Mouse (Mus musculus) limb, embryonic 14.5 days (tissue): ENCODE measurements around the gene Tex101. TPM values are rescaled to one million over a fixed set of nuclear protein-coding genes. Genes with fewer than 3 reads are reported as not detected.
"Not testable (repeated sequence)": the region's sequence is repeated elsewhere in the genome, so short reads cannot be mapped to it uniquely, and the experiment has no call there.

Experiments
- ATAC-seq: fragments of 200-750 bp; cut with Nextera tagmentation; 2 replicates; pipeline ENCODE4 v1.8.0; 2017; ENCODE audit warnings: low read depth, moderate number of reproducible peaks, moderate TSS enrichment; ENCODE audit not compliant: low FRiP score
- DNase-seq: peaks from one replicate; pipeline ENCODE4 v3.0.0-alpha.2; 2015; ENCODE audit warnings: low spot score
- H3K27ac ChIP-seq: fragments of 300-500 bp; sonication (generic); replicated peaks from 2 replicates; pipeline ENCODE4 v1.5.1; 2014; ENCODE audit warnings: low read depth, mild to moderate bottlenecking, low read length, moderate library complexity, mixed read lengths
- H3K27me3 ChIP-seq: fragments of 300-500 bp; sonication (generic); 2 replicates; pipeline ENCODE4 v1.6.1; 2014; ENCODE audit warnings: low read length, mixed read lengths; ENCODE audit not compliant: control insufficient read depth, insufficient read depth
- H3K36me3 ChIP-seq: fragments of 300-500 bp; sonication (generic); 2 replicates; pipeline ENCODE4 v1.6.1; 2014; ENCODE audit warnings: mild to moderate bottlenecking, low read length, moderate library complexity, mixed read lengths; ENCODE audit not compliant: control insufficient read depth, insufficient read depth
- H3K4me1 ChIP-seq: fragments of 300-500 bp; sonication (generic); 2 replicates; pipeline ENCODE4 v1.6.1; 2014; ENCODE audit warnings: antibody characterized with exemption, low read length, mixed read lengths; ENCODE audit not compliant: control insufficient read depth, insufficient read depth
- H3K4me2 ChIP-seq: fragments of 300-500 bp; sonication (generic); replicated peaks from 2 replicates; pipeline ENCODE4 v1.6.1; 2014; ENCODE audit warnings: low read depth, mild to moderate bottlenecking, low read length, moderate library complexity; ENCODE audit not compliant: severe bottlenecking
- H3K4me3 ChIP-seq: fragments of 300-500 bp; sonication (generic); replicated peaks from 2 replicates; pipeline ENCODE4 v1.5.1; 2014; ENCODE audit warnings: low read length
- H3K9ac ChIP-seq: fragments of 300-500 bp; sonication (generic); 2 replicates; pipeline ENCODE4 v1.6.1; 2014; ENCODE audit warnings: mild to moderate bottlenecking, low read depth, low read length, moderate library complexity; ENCODE audit not compliant: severe bottlenecking
- H3K9me3 ChIP-seq: fragments of 300-500 bp; sonication (generic); 2 replicates; pipeline ENCODE4 v1.6.1; 2016; ENCODE audit warnings: low read length; ENCODE audit not compliant: control insufficient read depth
- POLR2A ChIP-seq: fragments of 200-500 bp; IDR thresholded peaks from 2 replicates; pipeline ENCODE4 v1.8.0; 2012; ENCODE audit warnings: inconsistent platforms, mild to moderate bottlenecking, moderate library complexity, borderline replicate concordance; ENCODE audit not compliant: insufficient read depth, insufficient read length; ENCODE audit errors: extremely low read depth
- WGBS: fragments of 180-500 bp; shearing (Covaris S2); extraction: QIAGEN DNeasy Blood & Tissue Kit; methylation state at CpG from one replicate; pipeline ENCODE4 v1.1.7; 2014; 5-methylcytosine and 5-hydroxymethylcytosine counted together
- polyA plus RNA-seq, 2 experiments: library from polyadenylated mRNA; depleted of rRNA in 1 of 2; stranded (reverse) in 1 of 2; unstranded in 1 of 2; fragments of >200 nt; fragmentation: Nextera tagmentation in 1 of 2; extraction: Ambion mirVana in 1 of 2; gene quantifications; 2 replicates each; pipeline versions ENCODE4 v1.2.1 to v1.2.3; 2012 to 2014

Gene Tex101
- polyA plus RNA-seq, 2 experiments = not detected

- Histone ChIP-seq H3K4me3 (no peak overlapping the region), H3K4me2 (no peak overlapping the region), H3K27ac (no peak overlapping the region), H3K27me3 (no peaks in the 10 kb centered on the region), H3K4me1 (no peaks in the 10 kb centered on the region), H3K9ac (no peak overlapping the region), H3K9me3 (peaks cover 5% of the 10 kb centered on the region; the same call in 1 of the 2 replicates), H3K36me3 (no peaks in the 10 kb centered on the region)
- 54% methylated on average over 13 of the region's 13 CpGs for WGBS
- ATAC-seq (no peak), DNase-seq (no peak)
- no peak for TF ChIP-seq POLR2A
Observed at GRCm38 (mm10) chr7:24619671-24620397, 56.6 kb downstream of the Tex101 start.

GRCm38 (mm10) chr7:24618374-24618773 lies 58.1 kb downstream of the Tex101 start:
- not testable (repeated sequence) for H3K9ac ChIP-seq, H3K27me3 ChIP-seq, H3K4me3 ChIP-seq, H3K4me1 ChIP-seq, H3K36me3 ChIP-seq, H3K9me3 ChIP-seq, H3K27ac ChIP-seq, DNase-seq, H3K4me2 ChIP-seq, ATAC-seq
- 87% methylated on average over 8 of the region's 8 CpGs for WGBS

Other genes starting within 250 kb of the Tex101 start
- 0.06 TPM in 1 of 2 replicates, not detected in the other for gene Irgc1, start 224.4 kb downstream of the Tex101 start, polyA plus RNA-seq (2012; rRNA removed)
- gene Irgc1, start 224.4 kb downstream of the Tex101 start, polyA plus RNA-seq (2014; fragmentation: Nextera tagmentation; extraction: Ambion mirVana) = not detected in 2 replicates
- gene Plaur, start 214.2 kb downstream of the Tex101 start, polyA plus RNA-seq (2012; rRNA removed) = 8.3 and 8.4 TPM in 2 replicates
- 3.9 and 7.5 TPM in 2 replicates for gene Plaur, start 214.2 kb downstream of the Tex101 start, polyA plus RNA-seq (2014; fragmentation: Nextera tagmentation; extraction: Ambion mirVana)
- gene Cadm4, start 194.7 kb downstream of the Tex101 start, polyA plus RNA-seq (2012; rRNA removed) = 19.5 and 21.1 TPM in 2 replicates
- 1.7 and 2.1 TPM in 2 replicates for gene Cadm4, start 194.7 kb downstream of the Tex101 start, polyA plus RNA-seq (2014; fragmentation: Nextera tagmentation; extraction: Ambion mirVana)
- gene Zfp428, start 169.7 kb downstream of the Tex101 start, polyA plus RNA-seq (2012; rRNA removed) = 67.8 and 77.5 TPM in 2 replicates
- gene Zfp428, start 169.7 kb downstream of the Tex101 start, polyA plus RNA-seq (2014; fragmentation: Nextera tagmentation; extraction: Ambion mirVana) = 29.6 and 33.3 TPM in 2 replicates
- gene AC161166.1, start 164.2 kb downstream of the Tex101 start, polyA plus RNA-seq (2012; rRNA removed) = not detected in 2 replicates
- gene AC161166.1, start 164.2 kb downstream of the Tex101 start, polyA plus RNA-seq (2014; fragmentation: Nextera tagmentation; extraction: Ambion mirVana) = 0.19 TPM in 1 of 2 replicates, not detected in the other
- gene Irgq, start 146.0 kb downstream of the Tex101 start, polyA plus RNA-seq (2012; rRNA removed) = 16.3 and 21.9 TPM in 2 replicates
- 10.7 TPM in 2 replicates for gene Irgq, start 146.0 kb downstream of the Tex101 start, polyA plus RNA-seq (2014; fragmentation: Nextera tagmentation; extraction: Ambion mirVana)
- 0.35 and 0.51 TPM in 2 replicates for gene Pinlyp, start 130.6 kb downstream of the Tex101 start, polyA plus RNA-seq (2012; rRNA removed)
- gene Pinlyp, start 130.6 kb downstream of the Tex101 start, polyA plus RNA-seq (2014; fragmentation: Nextera tagmentation; extraction: Ambion mirVana) = 1.7 and 2.0 TPM in 2 replicates
- 133 and 155 TPM in 2 replicates for gene Xrcc1, start 130.4 kb downstream of the Tex101 start, polyA plus RNA-seq (2012; rRNA removed)
- gene Xrcc1, start 130.4 kb downstream of the Tex101 start, polyA plus RNA-seq (2014; fragmentation: Nextera tagmentation; extraction: Ambion mirVana) = 103 and 106 TPM in 2 replicates
- gene Ethe1, start 89.1 kb downstream of the Tex101 start, polyA plus RNA-seq (2012; rRNA removed) = 19.9 and 21.9 TPM in 2 replicates
- gene Ethe1, start 89.1 kb downstream of the Tex101 start, polyA plus RNA-seq (2014; fragmentation: Nextera tagmentation; extraction: Ambion mirVana) = 30.7 and 31.5 TPM in 2 replicates
- 4.5 and 7.6 TPM in 2 replicates for gene Zfp575, start 89.0 kb downstream of the Tex101 start, polyA plus RNA-seq (2012; rRNA removed)
- gene Zfp575, start 89.0 kb downstream of the Tex101 start, polyA plus RNA-seq (2014; fragmentation: Nextera tagmentation; extraction: Ambion mirVana) = 5.0 TPM in 2 replicates
- 4.1 and 5.5 TPM in 2 replicates for gene Phldb3, start 65.9 kb downstream of the Tex101 start, polyA plus RNA-seq (2012; rRNA removed)
- 0.70 and 1.2 TPM in 2 replicates for gene Phldb3, start 65.9 kb downstream of the Tex101 start, polyA plus RNA-seq (2014; fragmentation: Nextera tagmentation; extraction: Ambion mirVana)
- 24.8 and 30.4 TPM in 2 replicates for gene Lypd3, start 40.1 kb downstream of the Tex101 start, polyA plus RNA-seq (2012; rRNA removed)
- gene Lypd3, start 40.1 kb downstream of the Tex101 start, polyA plus RNA-seq (2014; fragmentation: Nextera tagmentation; extraction: Ambion mirVana) = 38.8 and 50.7 TPM in 2 replicates
- not detected in 2 replicates for gene BC049730, start 32.6 kb upstream of the Tex101 start, polyA plus RNA-seq (2012; rRNA removed)
- not detected in 2 replicates for gene BC049730, start 32.6 kb upstream of the Tex101 start, polyA plus RNA-seq (2014; fragmentation: Nextera tagmentation; extraction: Ambion mirVana)
- not detected in 2 replicates for gene Gm4763, start 50.2 kb upstream of the Tex101 start, polyA plus RNA-seq (2012; rRNA removed)
- gene Gm4763, start 50.2 kb upstream of the Tex101 start, polyA plus RNA-seq (2014; fragmentation: Nextera tagmentation; extraction: Ambion mirVana) = not detected in 2 replicates
- gene Cd177, start 83.6 kb upstream of the Tex101 start, polyA plus RNA-seq (2012; rRNA removed) = 0.05 and 0.27 TPM in 2 replicates
- 0.22 and 0.30 TPM in 2 replicates for gene Cd177, start 83.6 kb upstream of the Tex101 start, polyA plus RNA-seq (2014; fragmentation: Nextera tagmentation; extraction: Ambion mirVana)
- 0.22 TPM in 1 of 2 replicates, not detected in the other for gene Ceacam10, start 100.5 kb upstream of the Tex101 start, polyA plus RNA-seq (2012; rRNA removed)
- not detected in 2 replicates for gene Ceacam10, start 100.5 kb upstream of the Tex101 start, polyA plus RNA-seq (2014; fragmentation: Nextera tagmentation; extraction: Ambion mirVana)
- gene Gm9844, start 185.5 kb upstream of the Tex101 start, polyA plus RNA-seq (2012; rRNA removed) = 14.4 and 17.1 TPM in 2 replicates
- 14.2 and 17.1 TPM in 2 replicates for gene Gm9844, start 185.5 kb upstream of the Tex101 start, polyA plus RNA-seq (2014; fragmentation: Nextera tagmentation; extraction: Ambion mirVana)
- not detected in 2 replicates for gene Lypd4, start 193.3 kb upstream of the Tex101 start, polyA plus RNA-seq (2012; rRNA removed)
- not detected in 2 replicates for gene Lypd4, start 193.3 kb upstream of the Tex101 start, polyA plus RNA-seq (2014; fragmentation: Nextera tagmentation; extraction: Ambion mirVana)
- gene Dmrtc2, start 193.4 kb upstream of the Tex101 start, polyA plus RNA-seq (2012; rRNA removed) = 0.04 TPM in 1 of 2 replicates, not detected in the other
- gene Dmrtc2, start 193.4 kb upstream of the Tex101 start, polyA plus RNA-seq (2014; fragmentation: Nextera tagmentation; extraction: Ambion mirVana) = 0.19 TPM in 1 of 2 replicates, not detected in the other
- gene Rps19, start 207.7 kb upstream of the Tex101 start, polyA plus RNA-seq (2012; rRNA removed) = 1,054 and 1,323 TPM in 2 replicates
- gene Rps19, start 207.7 kb upstream of the Tex101 start, polyA plus RNA-seq (2014; fragmentation: Nextera tagmentation; extraction: Ambion mirVana) = 3,510 and 3,666 TPM in 2 replicates
- gene Cd79a, start 220.7 kb upstream of the Tex101 start, polyA plus RNA-seq (2012; rRNA removed) = 0.84 and 1.4 TPM in 2 replicates
- gene Cd79a, start 220.7 kb upstream of the Tex101 start, polyA plus RNA-seq (2014; fragmentation: Nextera tagmentation; extraction: Ambion mirVana) = 0.26 and 0.37 TPM in 2 replicates
- gene Arhgef1, start 226.2 kb upstream of the Tex101 start, polyA plus RNA-seq (2012; rRNA removed) = 256 and 337 TPM in 2 replicates
- gene Arhgef1, start 226.2 kb upstream of the Tex101 start, polyA plus RNA-seq (2014; fragmentation: Nextera tagmentation; extraction: Ambion mirVana) = 109 and 116 TPM in 2 replicates